Mouse (Mus musculus): Measurements from ENCODE around the gene Kcnip1. TPM values are rescaled to one million over a fixed set of nuclear protein-coding genes. Genes with fewer than 3 reads are reported as not detected.

Gene Kcnip1
- polyA plus RNA-seq, 2 experiments = 0.10 to 0.25 TPM

DNA sequence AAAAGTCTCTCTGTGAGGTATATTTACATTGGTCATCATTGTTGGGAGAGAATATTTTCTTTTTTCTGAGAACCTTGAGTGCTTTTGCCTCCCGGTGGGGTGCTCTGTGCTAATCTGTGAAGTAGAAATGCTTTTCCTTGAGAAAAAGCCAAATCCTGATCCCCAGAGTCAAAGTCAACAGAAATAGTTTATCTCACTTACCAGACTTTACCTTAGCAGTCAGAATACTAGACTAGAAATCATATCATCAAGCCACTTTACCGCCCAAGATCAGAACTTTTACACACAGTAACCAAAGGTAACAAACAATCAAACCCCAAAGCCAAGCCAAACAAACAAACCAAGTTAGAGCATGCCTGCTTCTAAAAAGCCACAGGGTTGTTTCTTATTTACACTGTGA is 122.7 kb downstream of the Kcnip1 start:
- no peak overlapping the region for H3K4me2 ChIP-seq (ENCODE audit: low read depth)
- no peaks in the 10 kb centered on the region for H3K36me3 ChIP-seq (replicated peaks; ENCODE audit: control insufficient read depth, insufficient read depth, low read depth)
- no peak for TF ChIP-seq CTCF (IDR thresholded peaks at IDR 0.05; ENCODE audit: low read depth)
- no peak for TF ChIP-seq EP300 (IDR thresholded peaks at IDR 0.05; ENCODE audit: low read depth)
- H3K4me3 ChIP-seq (ENCODE audit: insufficient read depth in 1 of 2, low read depth in 2 of 2, low read length in 2 of 2) = no peak overlapping the region
- H3K27me3 ChIP-seq (ENCODE audit: control insufficient read depth, insufficient read depth, low read length) = peaks cover 2% of the 10 kb centered on the region; the same call in 1 of the 2 replicates
- 42% methylated on average over 2 of the region's 2 CpGs for WGBS (ENCODE audit: insufficient replicate concordance)
- H3K4me1 ChIP-seq (replicated peaks; ENCODE audit: control insufficient read depth in 2 of 2, insufficient read depth in 2 of 2, low read length in 1 of 2) = peaks cover 10 to 25% of the 10 kb centered on the region in 2 experiments; a peak in 3 of 4 replicates
- H3K9me3 ChIP-seq (ENCODE audit: control insufficient read depth, low read length) = no peaks in the 10 kb centered on the region
- ATAC-seq (ENCODE audit: insufficient read depth) (no peak), DNase-seq (ENCODE audit: low read depth in 3 of 3, low spot score in 3 of 3) (no peak)
- H3K27ac ChIP-seq = no peak overlapping the region
- H3K9ac ChIP-seq (replicated peaks) = no peak overlapping the region

GRCm38 (mm10) chr11:33869559-33869958 is 123.4 kb downstream of the Kcnip1 start:
- no peaks in the 10 kb centered on the region for H3K36me3 ChIP-seq (replicated peaks; ENCODE audit: control insufficient read depth, insufficient read depth, low read depth)
- 53% methylated on average over 3 of the region's 3 CpGs for WGBS (ENCODE audit: insufficient replicate concordance)
- no peak overlapping the region for H3K4me2 ChIP-seq (ENCODE audit: low read depth)
- TF ChIP-seq CTCF (IDR thresholded peaks at IDR 0.05; ENCODE audit: low read depth) = no peak
- TF ChIP-seq EP300 (IDR thresholded peaks at IDR 0.05; ENCODE audit: low read depth) = no peak
- DNase-seq (ENCODE audit: low read depth in 3 of 3, low spot score in 3 of 3) (no peak), ATAC-seq (ENCODE audit: insufficient read depth) (no peak)
- peaks cover 2% of the 10 kb centered on the region; the same call in 1 of the 2 replicates for H3K27me3 ChIP-seq (ENCODE audit: control insufficient read depth, insufficient read depth, low read length)
- no peak overlapping the region for H3K4me3 ChIP-seq (ENCODE audit: insufficient read depth in 1 of 2, low read depth in 2 of 2, low read length in 2 of 2)
- no peak overlapping the region for H3K27ac ChIP-seq
- H3K4me1 ChIP-seq (replicated peaks; ENCODE audit: control insufficient read depth in 2 of 2, insufficient read depth in 2 of 2, low read length in 1 of 2) = peaks cover 10 to 25% of the 10 kb centered on the region in 2 experiments; a peak in 3 of 4 replicates
- H3K9me3 ChIP-seq (ENCODE audit: control insufficient read depth, low read length) = no peaks in the 10 kb centered on the region
- H3K9ac ChIP-seq (replicated peaks) = no peak overlapping the region

DNA sequence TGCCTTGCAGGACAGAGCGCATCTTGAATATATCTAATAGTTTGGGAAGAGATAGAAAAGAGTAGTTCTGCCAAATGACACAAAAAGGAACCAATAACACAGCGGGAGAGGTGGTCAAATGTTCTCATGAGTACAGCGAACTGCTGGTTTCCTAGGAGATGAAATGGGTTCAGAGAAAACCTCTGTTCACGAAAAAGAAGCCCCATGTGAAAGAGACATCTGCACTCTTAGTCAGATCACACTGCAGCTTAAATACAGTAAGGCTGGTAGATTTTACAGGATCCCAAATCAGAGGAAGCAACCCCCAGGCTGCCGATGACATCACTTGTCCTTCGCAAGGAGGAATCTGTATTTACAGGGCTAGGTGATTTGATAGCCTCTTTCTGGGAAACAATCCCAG is 126.2 kb downstream of the Kcnip1 start:
- Histone ChIP-seq H3K27ac (no peak overlapping the region), H3K36me3 (replicated peaks; ENCODE audit: control insufficient read depth, insufficient read depth, low read depth) (no peaks in the 10 kb centered on the region), H3K27me3 (ENCODE audit: control insufficient read depth, insufficient read depth, low read length) (peaks cover 2% of the 10 kb centered on the region; the same call in 1 of the 2 replicates), H3K4me3 (ENCODE audit: insufficient read depth in 1 of 2, low read depth in 2 of 2, low read length in 2 of 2) (no peak overlapping the region), H3K4me2 (ENCODE audit: low read depth) (no peak overlapping the region), H3K4me1 (replicated peaks; ENCODE audit: control insufficient read depth in 2 of 2, insufficient read depth in 2 of 2, low read length in 1 of 2) (peaks cover 2 to 7% of the 10 kb centered on the region in 2 experiments; a peak in 3 of 4 replicates), H3K9ac (replicated peaks) (no peak overlapping the region), H3K9me3 (ENCODE audit: control insufficient read depth, low read length) (no peaks in the 10 kb centered on the region)
- WGBS (ENCODE audit: insufficient replicate concordance) = 53% methylated on average over 6 of the region's 6 CpGs
- no peak for DNase-seq (ENCODE audit: low read depth in 3 of 3, low spot score in 3 of 3)
- TF ChIP-seq EP300 (IDR thresholded peaks at IDR 0.05; ENCODE audit: low read depth) (no peak), CTCF (IDR thresholded peaks at IDR 0.05; ENCODE audit: low read depth) (no peak)
- no peak for ATAC-seq (ENCODE audit: insufficient read depth)

- H3K27ac ChIP-seq = no peak overlapping the region
- 67% methylated on average over 4 of the region's 4 CpGs for WGBS (ENCODE audit: insufficient replicate concordance)
- H3K9ac ChIP-seq (replicated peaks) = no peak overlapping the region
- no peak overlapping the region for H3K4me3 ChIP-seq (ENCODE audit: insufficient read depth in 1 of 2, low read depth in 2 of 2, low read length in 2 of 2)
- H3K9me3 ChIP-seq (ENCODE audit: control insufficient read depth, low read length) = no peaks in the 10 kb centered on the region
- no peak overlapping the region for H3K4me2 ChIP-seq (ENCODE audit: low read depth)
- H3K4me1 ChIP-seq (replicated peaks; ENCODE audit: control insufficient read depth in 2 of 2, insufficient read depth in 2 of 2, low read length in 1 of 2) = peaks cover 0 to 11% of the 10 kb centered on the region in 2 experiments; a peak in 3 of 4 replicates
- H3K36me3 ChIP-seq (replicated peaks; ENCODE audit: control insufficient read depth, insufficient read depth, low read depth) = no peaks in the 10 kb centered on the region
- H3K27me3 ChIP-seq (ENCODE audit: control insufficient read depth, insufficient read depth, low read length) = peaks cover 2% of the 10 kb centered on the region; the same call in 1 of the 2 replicates
- DNase-seq (ENCODE audit: low read depth in 3 of 3, low spot score in 3 of 3) (no peak), ATAC-seq (ENCODE audit: insufficient read depth) (no peak)
- TF ChIP-seq CTCF (IDR thresholded peaks at IDR 0.05; ENCODE audit: low read depth) (no peak), EP300 (IDR thresholded peaks at IDR 0.05; ENCODE audit: low read depth) (no peak)
Measured at GRCm38 (mm10) chr11:33864245-33864644, 128.7 kb downstream of the Kcnip1 start.

GRCm38 (mm10) chr11:33861823-33862222 is 131.1 kb downstream of the Kcnip1 start:
- ATAC-seq (ENCODE audit: insufficient read depth) = peak; percentile 93
- DNase-seq (ENCODE audit: low read depth in 3 of 3, low spot score in 3 of 3) = peak in 1 of 3 experiments; percentile 15
- Histone ChIP-seq H3K4me3 (ENCODE audit: insufficient read depth in 1 of 2, low read depth in 2 of 2, low read length in 2 of 2) (no peak overlapping the region), H3K27ac (no peak overlapping the region), H3K4me1 (replicated peaks; ENCODE audit: control insufficient read depth in 2 of 2, insufficient read depth in 2 of 2, low read length in 1 of 2) (peaks cover 0 to 11% of the 10 kb centered on the region in 2 experiments; a peak in 3 of 4 replicates), H3K4me2 (ENCODE audit: low read depth) (no peak overlapping the region), H3K36me3 (replicated peaks; ENCODE audit: control insufficient read depth, insufficient read depth, low read depth) (no peaks in the 10 kb centered on the region), H3K9ac (replicated peaks) (no peak overlapping the region), H3K27me3 (ENCODE audit: control insufficient read depth, insufficient read depth, low read length) (no peaks in the 10 kb centered on the region), H3K9me3 (ENCODE audit: control insufficient read depth, low read length) (no peaks in the 10 kb centered on the region)
- TF ChIP-seq CTCF (IDR thresholded peaks at IDR 0.05; ENCODE audit: low read depth) (no peak), EP300 (IDR thresholded peaks at IDR 0.05; ENCODE audit: low read depth) (peak; percentile 64)

Measured in liver, embryonic 14.5 days (tissue).